In the genomic region with DNA sequence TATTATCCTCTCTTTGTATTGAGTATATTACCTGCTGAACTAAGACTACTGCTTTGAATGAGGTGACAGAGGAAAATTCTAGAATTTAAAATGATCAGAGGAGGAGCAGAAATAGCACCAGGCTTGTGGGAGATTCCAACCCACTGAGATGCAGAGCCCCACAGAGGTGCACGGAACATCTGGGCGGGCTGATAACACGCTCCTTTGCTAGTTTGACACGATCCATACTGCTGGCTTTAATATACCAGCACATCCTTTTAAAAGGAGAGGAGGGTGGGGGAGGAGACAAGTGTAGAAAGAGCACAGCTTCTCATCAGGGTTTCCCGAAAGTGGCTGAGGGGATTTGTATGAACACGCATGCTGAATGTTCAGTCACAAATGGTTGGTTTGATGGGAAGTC, we compare ENCODE assay signal across 22 mouse cellular contexts.
DNase-seq lines count a peak whose midpoint lies in the region; ATAC-seq and TF ChIP-seq lines count a peak whose summit lies in the region.
"Had no signal": no experiment of that assay in that cellular context is flagged by ENCODE, and none has a peak within 500 bp of the region (broad histone marks: within the 10 kb centered on the region; RNA-seq: fewer than 3 reads in every experiment).

No protein-coding gene starts in this region.

- no peak overlapping the region for H3K4me3 ChIP-seq in heart, embryonic 11.5 days (ENCODE audit: low read depth, low read length)
- no peak overlapping the region for H3K4me3 ChIP-seq in midbrain, embryonic 16.5 days (ENCODE audit: low read depth, low read length)
- H3K4me3 ChIP-seq in midbrain, embryonic 11.5 days (ENCODE audit: low read depth, low read length), result no peak overlapping the region
- H3K4me3 ChIP-seq in neural tube, embryonic 15.5 days (replicated peaks), result no peak overlapping the region

- no peak for ATAC-seq in heart, embryonic 11.5 days (replicated peaks; ENCODE audit: insufficient number of reproducible peaks, low FRiP score, low TSS enrichment)
- peak; percentile 52; the same call in 1 of the 2 replicates for ATAC-seq in midbrain, embryonic 16.5 days
- no peak for ATAC-seq in midbrain, embryonic 11.5 days (ENCODE audit: low FRiP score)
- no peak for ATAC-seq in neural tube, embryonic 15.5 days (ENCODE audit: low FRiP score)
- ATAC-seq: activated CD4-positive, CD25-positive, alpha-beta regulatory T cell, adult 4 months; CD4-positive, CD25-positive, alpha-beta regulatory T cell, adult 4 months; Patski had no signal

- H3K27ac ChIP-seq in heart, embryonic 11.5 days (ENCODE audit: low read depth, low read length), result no peak overlapping the region
- H3K27ac ChIP-seq in midbrain, embryonic 16.5 days (ENCODE audit: low read length), result no peak overlapping the region
- H3K27ac ChIP-seq in midbrain, embryonic 11.5 days (ENCODE audit: low read depth, low read length), result no peak overlapping the region
- H3K27ac ChIP-seq in neural tube, embryonic 15.5 days (replicated peaks), result no peak overlapping the region

- H3K9ac ChIP-seq in heart, embryonic 11.5 days (ENCODE audit: low read depth, low read length), result no peak overlapping the region
- no peak overlapping the region for H3K9ac ChIP-seq in midbrain, embryonic 16.5 days (ENCODE audit: low read depth, low read length)
- no peak overlapping the region for H3K9ac ChIP-seq in midbrain, embryonic 11.5 days (ENCODE audit: low read length)
- H3K9ac ChIP-seq in neural tube, embryonic 15.5 days (replicated peaks), result no peak overlapping the region

- no peak for TF ChIP-seq CTCF in brain, embryonic 14.5 days (IDR thresholded peaks at IDR 0.05; ENCODE audit: borderline replicate concordance, extremely low read depth, insufficient read depth, insufficient read length)

- H3K27me3 ChIP-seq in heart, embryonic 11.5 days (ENCODE audit: control insufficient read depth, insufficient read depth, low read length), result no peaks in the 10 kb centered on the region
- H3K27me3 ChIP-seq in midbrain, embryonic 16.5 days (ENCODE audit: control insufficient read depth, insufficient read depth, low read depth, low read length), result no peaks in the 10 kb centered on the region
- H3K27me3 ChIP-seq in midbrain, embryonic 11.5 days (ENCODE audit: control insufficient read depth, insufficient read depth, low read length), result no peaks in the 10 kb centered on the region; the same call in 1 of the 2 replicates
- H3K27me3 ChIP-seq in neural tube, embryonic 15.5 days (replicated peaks), result no peaks in the 10 kb centered on the region
- H3K27me3 ChIP-seq: CH12.LX, Patski had no signal

- no peaks in the 10 kb centered on the region for H3K4me1 ChIP-seq in heart, embryonic 11.5 days (ENCODE audit: control insufficient read depth, insufficient read depth, low read length)
- H3K4me1 ChIP-seq in midbrain, embryonic 16.5 days (ENCODE audit: control insufficient read depth, insufficient read depth, low read length), result peaks cover 16% of the 10 kb centered on the region
- peaks cover 20% of the 10 kb centered on the region for H3K4me1 ChIP-seq in midbrain, embryonic 11.5 days (ENCODE audit: control insufficient read depth, insufficient read depth, low read length)
- peaks cover 16% of the 10 kb centered on the region for H3K4me1 ChIP-seq in neural tube, embryonic 15.5 days

- WGBS in heart, embryonic 11.5 days (ENCODE audit: insufficient replicate concordance), result 75% methylated on average over 6 of the region's 6 CpGs
- 74% methylated on average over 6 of the region's 6 CpGs for WGBS in midbrain, embryonic 16.5 days
- 82% methylated on average over 6 of the region's 6 CpGs for WGBS in midbrain, embryonic 11.5 days
- 75% methylated on average over 6 of the region's 6 CpGs for WGBS in neural tube, embryonic 15.5 days

- DNase-seq in heart, adult 11 months, result peak; percentile 63
- no peak for DNase-seq in midbrain, embryonic 11.5 days (ENCODE audit: low spot score, missing footprints)
- DNase-seq in brain, embryonic 14.5 days (ENCODE audit: low read depth), result peak; percentile 10
- DNase-seq: adrenal gland, adult 2 months; adrenal gland, adult 8-10 months; adrenal gland, postnatal 10 days; adrenal gland, postnatal 14 days; adrenal gland, postnatal 25 days; adrenal gland, postnatal 36 days; B cell, adult 2 months; cerebellum, adult 11 months; cerebellum, adult 11-12 months; cerebellum, adult 18-20 months; cerebellum, adult 2 months had no signal

- H3K4me2 ChIP-seq in heart, embryonic 11.5 days, result no peak overlapping the region
- H3K4me2 ChIP-seq in midbrain, embryonic 16.5 days (ENCODE audit: low read length), result no peak overlapping the region
- no peak overlapping the region for H3K4me2 ChIP-seq in midbrain, embryonic 11.5 days
- no peak overlapping the region for H3K4me2 ChIP-seq in neural tube, embryonic 15.5 days

- TF ChIP-seq POLR2A in brain, embryonic 14.5 days (IDR thresholded peaks at IDR 0.05; ENCODE audit: borderline replicate concordance, extremely low read depth, insufficient read depth, insufficient read length, poor library complexity, severe bottlenecking), result no peak

- H3K36me3 ChIP-seq in heart, embryonic 11.5 days (ENCODE audit: control insufficient read depth, insufficient read depth, low read length), result no peaks in the 10 kb centered on the region
- H3K36me3 ChIP-seq in midbrain, embryonic 16.5 days (ENCODE audit: control insufficient read depth, insufficient read depth, low read length), result no peaks in the 10 kb centered on the region
- H3K36me3 ChIP-seq in midbrain, embryonic 11.5 days (ENCODE audit: control insufficient read depth, insufficient read depth, low read length), result no peaks in the 10 kb centered on the region
- H3K36me3 ChIP-seq in neural tube, embryonic 15.5 days, result no peaks in the 10 kb centered on the region
- H3K36me3 ChIP-seq: G1E had no signal

- H3K9me3 ChIP-seq in heart, embryonic 11.5 days (replicated peaks; ENCODE audit: control insufficient read depth, low read length), result no peaks in the 10 kb centered on the region
- no peaks in the 10 kb centered on the region for H3K9me3 ChIP-seq in midbrain, embryonic 16.5 days (replicated peaks; ENCODE audit: control insufficient read depth, low read length, poor library complexity, severe bottlenecking)
- H3K9me3 ChIP-seq in midbrain, embryonic 11.5 days (ENCODE audit: control insufficient read depth, low read length), result no peaks in the 10 kb centered on the region
- no peaks in the 10 kb centered on the region for H3K9me3 ChIP-seq in neural tube, embryonic 15.5 days (replicated peaks)
